Mouse (Mus musculus): Measurements from ENCODE around the gene Tbx2. TPM values are rescaled to one million over a fixed set of nuclear protein-coding genes. Genes with fewer than 3 reads are reported as not detected.

Gene Tbx2
- polyA plus RNA-seq (2017; shearing (Covaris generic)): 0.30 TPM

GRCm38 (mm10) chr11:85832231-85832924 lies at the start of gene Tbx2:
TSS of gene Tbx2 (plus strand) at chr11:85832551.

GRCm38 (mm10) chr11:85850233-85850632 lies 17.9 kb downstream of the Tbx2 start, which contains the start of gene Gm11444:
TSS of gene Gm11444 (minus strand) at chr11:85850333.

GRCm38 (mm10) chr11:85885665-85886428 lies 53.5 kb downstream of the Tbx2 start, which contains the start of gene Tbx4:
TSS of gene Tbx4 (plus strand) at chr11:85886422.

Other genes with a start within 250 kb of the Tbx2 start
- not detected for gene Gm11444, start 17.8 kb downstream of the Tbx2 start, polyA plus RNA-seq (2017; shearing (Covaris generic))
- gene Tbx4, start 53.9 kb downstream of the Tbx2 start, polyA plus RNA-seq (2017; shearing (Covaris generic)): 0.12 TPM